Comparison of ENCODE assay signal across 24 mouse cellular contexts in the genomic region with DNA sequence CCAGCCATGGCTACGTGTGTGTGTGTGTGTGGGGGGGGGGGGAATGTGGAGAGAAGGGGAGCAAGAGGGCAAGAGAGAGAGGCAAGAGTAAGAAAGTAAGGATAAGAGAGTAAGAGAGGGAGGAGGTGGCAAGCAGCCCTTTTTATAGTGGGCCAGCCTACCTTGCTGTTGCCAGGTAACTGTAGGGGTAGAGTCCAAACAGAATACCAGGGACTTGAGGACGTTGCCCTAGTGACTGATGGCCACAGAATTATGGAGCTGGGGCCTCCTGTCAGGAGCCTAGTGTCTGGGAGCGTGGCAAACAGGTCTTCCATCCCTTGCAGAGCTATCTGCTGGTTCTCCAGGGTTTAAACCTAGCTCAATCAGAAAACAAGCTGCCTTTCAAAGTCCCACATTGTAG.
DNase-seq lines count a peak whose midpoint lies in the region; ATAC-seq and TF ChIP-seq lines count a peak whose summit lies in the region.
"Had no signal": no experiment of that assay in that cellular context is flagged by ENCODE, and none has a peak within 500 bp of the region (broad histone marks: within the 10 kb centered on the region; RNA-seq: fewer than 3 reads in every experiment).

No protein-coding gene starts in this region.

- ATAC-seq in liver, embryonic 11.5 days (replicated peaks; ENCODE audit: low FRiP score), result peak; percentile 33; the same call in 1 of the 2 replicates
- no peak for ATAC-seq in liver, postnatal 0 days
- peak; percentile 77 for ATAC-seq in intestine, postnatal 0 days
- ATAC-seq: forebrain, embryonic 14.5 days; hindbrain, postnatal 0 days had no signal

- H3K4me2 ChIP-seq in liver, embryonic 11.5 days, result no peak overlapping the region
- H3K4me2 ChIP-seq in liver, postnatal 0 days (ENCODE audit: low read depth, low read length), result no peak overlapping the region
- no peak overlapping the region for H3K4me2 ChIP-seq in intestine, postnatal 0 days (replicated peaks; ENCODE audit: low read depth)
- H3K4me2 ChIP-seq: embryonic facial prominence, embryonic 13.5 days; heart, embryonic 11.5 days; limb, embryonic 13.5 days; midbrain, embryonic 12.5 days had no signal

- DNase-seq in liver, embryonic 11.5 days (ENCODE audit: low spot score), result no peak
- no peak for DNase-seq in liver, postnatal 0 days
- DNase-seq in kidney, postnatal 36 days, result peak; percentile 41 to 47
- DNase-seq in c-Kit-positive CD71-positive TER-119-positive erythroid progenitor cells, embryonic 14.5 days (ENCODE audit: low spot score), result no peak
- no peak for DNase-seq in urinary bladder, postnatal 25 days (ENCODE audit: low spot score)
- DNase-seq in gastrocnemius, adult 8-10 months (ENCODE audit: low spot score in 2 of 2), result no peak
- DNase-seq: cerebellum, adult 8-10 months; cerebellum, postnatal 36 days; embryo, embryonic 11 days; gastrocnemius, adult 2 months; layer of hippocampus, adult 9-11 months; lung, adult 2 months; lung, postnatal 14 days; right cerebral cortex, postnatal 14 days; thymus, postnatal 14 days had no signal

- H3K36me3 ChIP-seq in liver, embryonic 11.5 days (ENCODE audit: control insufficient read depth, insufficient read depth, low read length), result no peaks in the 10 kb centered on the region
- H3K36me3 ChIP-seq in liver, postnatal 0 days (replicated peaks; ENCODE audit: insufficient read depth, low read length), result no peaks in the 10 kb centered on the region
- H3K36me3 ChIP-seq in intestine, postnatal 0 days (ENCODE audit: control insufficient read depth, insufficient read depth), result no peaks in the 10 kb centered on the region
- H3K36me3 ChIP-seq: embryonic facial prominence, embryonic 13.5 days; limb, embryonic 13.5 days; midbrain, embryonic 12.5 days had no signal

- no peak overlapping the region for H3K27ac ChIP-seq in liver, embryonic 11.5 days (ENCODE audit: low read depth, low read length)
- H3K27ac ChIP-seq in liver, postnatal 0 days (ENCODE audit: low read depth), result no peak overlapping the region
- no peak overlapping the region for H3K27ac ChIP-seq in intestine, postnatal 0 days (ENCODE audit: low read depth, low read length)
- H3K27ac ChIP-seq: embryonic facial prominence, embryonic 13.5 days; gastrocnemius, adult 2 months; hindbrain, postnatal 0 days; limb, embryonic 13.5 days; midbrain, embryonic 12.5 days; stomach, postnatal 0 days had no signal

- H3K4me3 ChIP-seq in liver, embryonic 11.5 days (ENCODE audit: low read depth, low read length), result no peak overlapping the region
- H3K4me3 ChIP-seq in liver, postnatal 0 days (ENCODE audit: low read depth, low read length), result no peak overlapping the region
- H3K4me3 ChIP-seq in intestine, postnatal 0 days (ENCODE audit: low read depth, low read length), result no peak overlapping the region
- H3K4me3 ChIP-seq: embryonic facial prominence, embryonic 13.5 days; erythroblast, embryonic 14.5 days; gastrocnemius, adult 2 months; limb, embryonic 13.5 days; midbrain, embryonic 12.5 days had no signal

- no peak for TF ChIP-seq EP300 in liver, postnatal 0 days (IDR thresholded peaks at IDR 0.05; ENCODE audit: low read depth)

- H3K9me3 ChIP-seq in liver, embryonic 11.5 days (ENCODE audit: control insufficient read depth, low read length), result no peaks in the 10 kb centered on the region
- no peaks in the 10 kb centered on the region for H3K9me3 ChIP-seq in liver, postnatal 0 days (ENCODE audit: low read length)
- H3K9me3 ChIP-seq in intestine, postnatal 0 days (ENCODE audit: control insufficient read depth), result no peaks in the 10 kb centered on the region
- H3K9me3 ChIP-seq: embryonic facial prominence, embryonic 13.5 days; limb, embryonic 13.5 days had no signal

- no peak for TF ChIP-seq CTCF in liver, postnatal 0 days (IDR thresholded peaks at IDR 0.05; ENCODE audit: low read depth)
- TF ChIP-seq CTCF in intestine, postnatal 0 days (IDR thresholded peaks at IDR 0.05; ENCODE audit: low read depth), result no peak

- H3K4me1 ChIP-seq in liver, embryonic 11.5 days (replicated peaks; ENCODE audit: control insufficient read depth, insufficient read depth, low read length), result peaks cover 16% of the 10 kb centered on the region
- H3K4me1 ChIP-seq in liver, postnatal 0 days (ENCODE audit: insufficient read depth), result no peaks in the 10 kb centered on the region
- no peaks in the 10 kb centered on the region for H3K4me1 ChIP-seq in intestine, postnatal 0 days (replicated peaks; ENCODE audit: control insufficient read depth, insufficient read depth, low read length)
- H3K4me1 ChIP-seq: limb, embryonic 13.5 days; midbrain, embryonic 12.5 days had no signal

- no peaks in the 10 kb centered on the region for H3K27me3 ChIP-seq in liver, embryonic 11.5 days (replicated peaks; ENCODE audit: control insufficient read depth, insufficient read depth, low read length)
- H3K27me3 ChIP-seq in liver, postnatal 0 days (ENCODE audit: insufficient read depth, low read length), result no peaks in the 10 kb centered on the region
- no peaks in the 10 kb centered on the region for H3K27me3 ChIP-seq in intestine, postnatal 0 days (replicated peaks; ENCODE audit: control insufficient read depth, insufficient read depth, low read length)
- H3K27me3 ChIP-seq: embryonic facial prominence, embryonic 13.5 days; limb, embryonic 13.5 days; midbrain, embryonic 12.5 days had no signal

- 47% methylated on average over 3 of the region's 3 CpGs for WGBS in liver, embryonic 11.5 days
- WGBS in liver, postnatal 0 days (ENCODE audit: insufficient replicate concordance), result 49% methylated on average over 3 of the region's 3 CpGs
- 33% methylated on average over 3 of the region's 3 CpGs for WGBS in intestine, postnatal 0 days

- no peak overlapping the region for H3K9ac ChIP-seq in liver, embryonic 11.5 days (ENCODE audit: low read depth, low read length)
- no peak overlapping the region for H3K9ac ChIP-seq in liver, postnatal 0 days (replicated peaks)
- H3K9ac ChIP-seq in intestine, postnatal 0 days (ENCODE audit: low read depth, low read length), result no peak overlapping the region
- H3K9ac ChIP-seq: embryonic facial prominence, embryonic 13.5 days; limb, embryonic 13.5 days; midbrain, embryonic 12.5 days had no signal

Comparison
In these comparisons a context has a peak if more than half of its experiments do, and no peak if none do; other contexts are left out.
1. DNase-seq: peak in kidney, postnatal 36 days (2 of 2); none in liver, embryonic 11.5 days (single experiment), liver, postnatal 0 days (single experiment), c-Kit-positive CD71-positive TER-119-positive erythroid progenitor cells, embryonic 14.5 days (single experiment), urinary bladder, postnatal 25 days (single experiment) and gastrocnemius, adult 8-10 months (0 of 2).